Mouse (Mus musculus): ENCODE results near the gene Itpripl1. TPM values are rescaled to one million over a fixed set of nuclear protein-coding genes. Genes with fewer than 3 reads are reported as not detected.
"Not testable (repeated sequence)": the region's sequence is repeated elsewhere in the genome, so short reads cannot be mapped to it uniquely, and the experiment has no call there.

Gene Itpripl1
- 10 to 100 TPM in 3 of 4 experiments, 1 to 10 TPM in 1; 8.9 to 13.5 (median 13.3) TPM for total RNA-seq (2022)

DNA sequence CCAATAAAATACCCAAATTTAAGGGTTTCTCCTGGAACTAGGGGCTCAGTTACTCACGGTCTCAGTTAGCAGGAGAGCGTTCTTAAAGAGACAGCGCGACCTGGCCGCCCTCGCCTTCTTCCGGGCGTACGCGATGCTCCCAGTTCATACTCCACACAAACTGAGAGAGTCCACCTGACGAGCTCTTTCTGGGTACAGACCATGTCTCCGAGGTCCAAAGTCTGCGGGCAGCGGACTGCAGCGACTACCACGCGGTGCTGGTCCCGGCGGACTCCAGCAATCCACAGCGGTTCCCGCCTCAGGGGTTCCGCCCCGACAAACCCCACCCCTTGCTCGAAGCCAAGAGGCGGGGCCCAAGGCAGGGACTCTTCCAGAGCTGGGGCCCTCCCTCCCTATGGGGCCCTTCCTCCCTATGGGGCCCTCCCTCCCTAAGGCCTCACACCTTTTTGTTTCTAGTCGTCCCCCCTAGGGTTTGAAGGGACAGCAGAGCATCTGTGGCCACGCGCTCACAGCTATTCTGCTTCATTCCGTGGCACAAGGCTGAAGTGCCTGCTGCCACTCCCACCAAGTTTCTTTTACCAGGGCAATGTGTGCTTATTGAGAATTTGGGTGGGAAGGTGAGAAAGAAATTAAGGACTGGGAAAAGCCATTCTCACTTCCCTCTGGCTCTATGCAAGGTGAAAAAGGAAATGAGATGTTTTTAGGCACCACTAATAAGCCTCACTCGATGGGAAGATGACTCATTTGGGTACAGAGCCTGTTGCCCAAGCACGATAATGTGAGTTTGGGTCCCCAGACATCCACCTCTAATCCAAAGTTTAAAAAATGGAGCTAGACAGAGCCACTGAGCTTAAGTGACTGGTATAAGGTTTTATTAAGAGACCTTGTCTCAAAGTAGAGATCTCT lies at the start of gene Itpripl1:
Gene Itpripl1, minus strand, starts transcription at position 285 of the 906 bp plus-strand sequence.
- peak; percentile 89 for DNase-seq (ENCODE audit: low spot score)

GRCm38 (mm10) chr2:127189574-127189973 lies 46.3 kb upstream of the Itpripl1 start:
- no peak for DNase-seq (ENCODE audit: low spot score)

DNA sequence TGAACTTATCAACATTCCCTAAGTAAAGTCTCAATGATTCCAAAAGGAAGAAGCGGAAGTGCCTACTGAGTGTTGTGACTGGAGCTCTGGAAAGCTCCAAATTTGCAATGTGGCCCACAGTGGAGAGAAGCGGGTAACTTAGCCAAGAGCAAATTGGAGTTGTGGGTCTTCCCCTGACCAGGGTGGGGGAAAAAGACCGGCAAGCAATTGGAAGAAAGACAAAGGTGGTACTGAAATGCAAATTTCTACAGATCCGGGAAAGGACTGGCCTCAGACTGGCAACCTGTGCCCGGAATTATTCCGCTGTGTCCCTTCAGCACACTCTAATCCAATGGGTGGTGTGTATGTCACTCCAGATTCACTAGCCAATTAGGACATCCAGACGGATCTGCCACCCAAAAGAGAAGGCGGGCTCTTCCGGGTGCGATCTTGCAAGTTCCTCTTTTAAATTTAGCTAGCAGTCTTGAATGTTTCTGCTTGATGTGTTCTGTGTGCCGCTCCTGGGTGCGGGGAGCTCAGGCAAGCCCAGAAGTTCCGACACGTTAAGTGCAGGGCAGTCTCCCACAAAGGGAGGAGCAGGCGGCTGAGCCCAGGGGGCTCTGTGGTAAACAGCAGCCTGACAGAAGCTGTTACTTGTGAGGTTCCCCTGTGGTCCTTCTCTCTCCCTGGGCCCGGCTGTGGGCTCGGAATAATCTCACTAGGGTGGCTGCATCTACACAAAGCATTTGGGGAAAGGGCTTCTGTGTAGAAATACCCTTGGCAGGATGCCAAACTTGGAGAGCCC lies 39.5 kb upstream of the Itpripl1 start:
- peak; percentile 90 for DNase-seq (ENCODE audit: low spot score)

DNA sequence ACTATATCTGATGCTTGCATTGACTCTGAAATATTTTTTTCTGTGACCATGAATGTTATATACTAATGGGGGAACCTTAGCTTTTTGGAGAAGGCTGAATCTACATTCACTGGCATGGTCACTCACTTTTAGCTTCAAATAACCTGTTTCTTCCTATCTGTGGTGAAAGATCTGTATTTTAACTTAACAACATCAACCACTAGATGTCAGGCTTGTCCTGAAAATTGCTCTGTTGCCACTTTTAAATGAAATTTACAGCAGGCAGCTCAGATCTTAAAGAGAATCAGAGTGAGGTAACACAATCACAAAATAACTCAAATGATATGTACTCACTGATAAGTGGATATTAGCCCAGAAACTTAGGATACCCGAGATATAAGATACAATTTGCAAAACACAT lies 23.0 kb upstream of the Itpripl1 start:
- peak; percentile 63 for DNase-seq (ENCODE audit: low spot score)

- DNase-seq (ENCODE audit: low spot score): no peak
These were observed 22.4 kb upstream of the Itpripl1 start for GRCm38 (mm10) chr2:127165675-127166074.

- no peak for DNase-seq (ENCODE audit: low spot score)
These were observed 2.5 kb upstream of the Itpripl1 start for GRCm38 (mm10) chr2:127145699-127146098.

- DNase-seq (ENCODE audit: low spot score): no peak
These were observed 575 bp downstream of the Itpripl1 start for GRCm38 (mm10) chr2:127142577-127143157.

GRCm38 (mm10) chr2:127142031-127142430 lies 1.2 kb downstream of the Itpripl1 start:
- peak; percentile 45 for DNase-seq (ENCODE audit: low spot score)

DNA sequence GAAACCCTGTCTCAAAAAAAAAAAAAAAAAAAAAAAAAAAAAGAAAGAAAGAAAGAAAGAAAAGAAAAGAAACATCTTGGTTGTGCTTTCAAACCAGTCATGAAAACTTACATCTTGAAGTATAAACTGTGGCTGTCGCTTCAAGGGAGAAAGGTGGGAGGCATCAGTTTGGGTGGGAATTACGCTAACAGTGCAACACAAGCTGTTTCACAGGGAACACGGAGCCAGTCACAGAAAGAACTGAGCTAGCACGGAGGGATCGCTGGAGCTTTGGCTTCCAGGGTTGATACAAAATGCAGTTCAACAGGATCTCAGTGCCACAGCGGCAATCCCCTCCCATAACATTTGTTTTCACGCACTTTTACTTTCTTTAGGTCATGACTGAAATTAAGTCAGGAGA lies 3.2 kb downstream of the Itpripl1 start:
- no peak for DNase-seq (ENCODE audit: low spot score)

- DNase-seq (ENCODE audit: low spot score): no peak
These were observed 3.6 kb downstream of the Itpripl1 start for GRCm38 (mm10) chr2:127139605-127140004.

DNA sequence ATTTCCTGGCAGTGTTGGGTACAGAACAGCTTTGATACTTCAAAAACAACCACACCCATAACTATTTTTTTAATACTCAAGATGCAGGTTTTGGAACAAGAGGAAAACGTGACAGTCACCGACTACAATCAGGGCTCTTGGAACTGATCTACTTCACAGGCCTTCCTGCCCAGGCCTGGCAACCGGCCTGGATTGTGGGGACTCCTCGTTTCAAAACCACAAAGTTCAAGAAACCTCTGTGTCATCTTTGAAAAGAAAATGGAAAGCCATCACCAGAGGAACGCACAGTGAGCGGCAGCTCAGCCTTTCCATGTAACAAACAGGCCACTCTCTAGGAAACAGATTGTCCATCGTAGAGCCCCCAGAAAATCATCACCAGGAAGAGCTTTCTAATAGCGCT lies 4.1 kb downstream of the Itpripl1 start:
- peak; percentile 68 for DNase-seq (ENCODE audit: low spot score)

- DNase-seq (ENCODE audit: low spot score): no peak
These were observed 4.8 kb downstream of the Itpripl1 start for GRCm38 (mm10) chr2:127138449-127138848.

- DNase-seq (ENCODE audit: low spot score): no peak
These were observed 5.3 kb downstream of the Itpripl1 start for GRCm38 (mm10) chr2:127137838-127138420.

DNA sequence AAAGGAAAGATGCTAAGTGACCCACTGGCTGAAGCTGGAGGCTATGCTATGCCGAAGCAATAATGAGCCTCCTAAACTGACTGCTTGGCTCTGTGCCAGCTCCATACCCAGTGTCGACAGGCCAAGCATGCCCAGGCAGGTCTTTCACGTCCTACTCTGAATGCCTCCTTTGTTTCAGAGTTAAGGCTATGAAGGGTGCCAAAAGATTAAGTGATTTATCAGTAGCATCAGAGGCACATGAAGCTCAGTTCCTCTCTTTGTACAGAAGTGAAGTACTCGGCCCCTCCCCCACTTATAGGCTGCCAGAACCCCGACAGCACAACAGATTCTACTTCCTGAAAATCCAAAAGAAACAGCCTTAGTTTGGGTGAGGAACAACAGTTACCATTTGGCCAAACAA lies 6.3 kb downstream of the Itpripl1 start:
- DNase-seq (ENCODE audit: low spot score): peak; percentile 71

DNA sequence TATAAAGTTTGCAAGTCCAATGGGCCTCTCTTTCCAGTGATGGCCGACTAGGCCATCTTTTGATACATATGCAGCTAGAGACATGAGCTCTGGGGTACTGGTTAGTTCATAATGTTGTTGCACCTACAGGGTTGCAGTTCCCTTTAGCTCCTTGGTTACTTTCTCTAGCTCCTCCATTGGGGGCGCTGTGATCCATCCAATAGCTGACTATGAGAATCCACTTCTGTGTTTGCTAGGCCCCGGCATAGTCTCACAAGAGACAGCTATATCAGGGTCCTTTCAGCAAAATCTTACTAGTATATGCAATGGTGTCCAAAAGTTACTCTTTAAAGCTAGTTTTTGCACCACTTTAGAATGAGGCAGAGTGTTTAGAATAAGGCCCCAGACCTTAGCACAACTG lies 8.0 kb downstream of the Itpripl1 start:
- not testable (repeated sequence) for DNase-seq (ENCODE audit: low spot score)

GRCm38 (mm10) chr2:127133621-127134461 lies 9.4 kb downstream of the Itpripl1 start, which contains the start of gene Ncaph:
Ncaph (minus strand) TSS chr2:127133954.
- DNase-seq (ENCODE audit: low spot score): peak; percentile 92

GRCm38 (mm10) chr2:127131353-127131752 lies 11.9 kb downstream of the Itpripl1 start:
- DNase-seq (ENCODE audit: low spot score): no peak

DNA sequence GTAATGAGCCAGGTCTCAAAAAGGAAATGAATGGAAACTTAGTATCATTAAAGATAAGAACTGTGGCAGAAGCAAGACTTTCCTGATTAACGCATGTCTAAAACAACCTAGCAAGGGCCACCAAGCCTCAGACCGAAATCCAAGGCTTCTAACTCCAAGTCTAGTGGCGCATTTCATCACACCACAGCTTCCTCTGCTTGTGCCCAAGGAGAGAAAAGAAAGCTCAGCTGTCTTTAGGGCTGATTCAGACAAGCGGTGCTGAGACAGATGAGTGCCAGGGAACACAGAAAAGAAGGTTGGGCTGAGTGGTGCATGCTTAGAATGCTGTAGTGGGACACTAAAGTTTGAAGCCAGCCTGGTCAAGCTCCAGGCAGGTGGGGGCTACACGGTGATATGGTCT lies 14.3 kb downstream of the Itpripl1 start:
- no peak for DNase-seq (ENCODE audit: low spot score)

GRCm38 (mm10) chr2:127121591-127122235 lies 21.5 kb downstream of the Itpripl1 start:
- DNase-seq (ENCODE audit: low spot score): peak; percentile 36

GRCm38 (mm10) chr2:127108986-127109385 lies 34.3 kb downstream of the Itpripl1 start:
- DNase-seq (ENCODE audit: low spot score): no peak

Data from heart, adult 8-10 months (tissue).